Mouse (Mus musculus): ENCODE data around the gene Ms4a14. TPM values are rescaled to one million over a fixed set of nuclear protein-coding genes. Genes with fewer than 3 reads are reported as not detected.
"Not testable (repeated sequence)": the region's sequence is repeated elsewhere in the genome, so short reads cannot be mapped to it uniquely, and the experiment has no call there.

Ms4a14 gene
- polyA plus RNA-seq, 1 experiment from 2014 or later = 0.09 TPM

GRCm38 (mm10) chr19:11321123-11321522, 6.9 kb upstream of the Ms4a14 start:
- DNase-seq (ENCODE audit: low spot score) = no peak
- H3K36me3 ChIP-seq (ENCODE audit: control insufficient read depth, insufficient read depth, low read length) = no peaks in the 10 kb centered on the region
- H3K9me3 ChIP-seq (ENCODE audit: control insufficient read depth, low read length) = no peaks in the 10 kb centered on the region
- no peaks in the 10 kb centered on the region for H3K27me3 ChIP-seq (replicated peaks; ENCODE audit: control insufficient read depth, insufficient read depth, low read length)
- no peak overlapping the region for H3K27ac ChIP-seq (ENCODE audit: low read depth)
- H3K4me2 ChIP-seq (ENCODE audit: low read length) = no peak overlapping the region
- H3K9ac ChIP-seq (ENCODE audit: low read length) = no peak overlapping the region
- WGBS = 82% methylated on average over 1 of the region's 1 CpGs
- H3K4me1 ChIP-seq (replicated peaks; ENCODE audit: control insufficient read depth, insufficient read depth, low read length) = no peaks in the 10 kb centered on the region
- ATAC-seq (replicated peaks; ENCODE audit: low FRiP score, low TSS enrichment, low read depth) = no peak
- H3K4me3 ChIP-seq (ENCODE audit: low read depth, low read length) = no peak overlapping the region

- Histone ChIP-seq H3K36me3 (ENCODE audit: control insufficient read depth, insufficient read depth, low read length) (no peaks in the 10 kb centered on the region), H3K9me3 (ENCODE audit: control insufficient read depth, low read length) (no peaks in the 10 kb centered on the region), H3K9ac (ENCODE audit: low read length) (no peak overlapping the region), H3K4me1 (replicated peaks; ENCODE audit: control insufficient read depth, insufficient read depth, low read length) (no peaks in the 10 kb centered on the region), H3K27ac (ENCODE audit: low read depth) (no peak overlapping the region), H3K4me3 (ENCODE audit: low read depth, low read length) (no peak overlapping the region), H3K4me2 (ENCODE audit: low read length) (no peak overlapping the region), H3K27me3 (replicated peaks; ENCODE audit: control insufficient read depth, insufficient read depth, low read length) (no peaks in the 10 kb centered on the region)
- ATAC-seq (replicated peaks; ENCODE audit: low FRiP score, low TSS enrichment, low read depth) (no peak), DNase-seq (ENCODE audit: low spot score) (no peak)
- 85% methylated on average over 4 of the region's 4 CpGs for WGBS
Observed at GRCm38 (mm10) chr19:11316786-11317185, 2.5 kb upstream of the Ms4a14 start.

GRCm38 (mm10) chr19:11308888-11309287, 5.4 kb downstream of the Ms4a14 start:
- Histone ChIP-seq H3K9ac (ENCODE audit: low read length) (no peak overlapping the region), H3K4me1 (replicated peaks; ENCODE audit: control insufficient read depth, insufficient read depth, low read length) (no peaks in the 10 kb centered on the region), H3K4me3 (ENCODE audit: low read depth, low read length) (no peak overlapping the region), H3K36me3 (ENCODE audit: control insufficient read depth, insufficient read depth, low read length) (no peaks in the 10 kb centered on the region), H3K4me2 (ENCODE audit: low read length) (no peak overlapping the region), H3K27me3 (replicated peaks; ENCODE audit: control insufficient read depth, insufficient read depth, low read length) (no peaks in the 10 kb centered on the region), H3K9me3 (ENCODE audit: control insufficient read depth, low read length) (no peaks in the 10 kb centered on the region), H3K27ac (ENCODE audit: low read depth) (no peak overlapping the region)
- ATAC-seq (replicated peaks; ENCODE audit: low FRiP score, low TSS enrichment, low read depth) (no peak), DNase-seq (ENCODE audit: low spot score) (no peak)

- not testable (repeated sequence) for DNase-seq (ENCODE audit: low spot score); H3K27ac ChIP-seq (ENCODE audit: low read depth); H3K27me3 ChIP-seq (replicated peaks; ENCODE audit: control insufficient read depth, insufficient read depth, low read length); H3K4me3 ChIP-seq (ENCODE audit: low read depth, low read length); ATAC-seq (replicated peaks; ENCODE audit: low FRiP score, low TSS enrichment, low read depth); H3K9ac ChIP-seq (ENCODE audit: low read length); H3K36me3 ChIP-seq (ENCODE audit: control insufficient read depth, insufficient read depth, low read length); H3K9me3 ChIP-seq (ENCODE audit: control insufficient read depth, low read length); H3K4me2 ChIP-seq (ENCODE audit: low read length); H3K4me1 ChIP-seq (replicated peaks; ENCODE audit: control insufficient read depth, insufficient read depth, low read length)
- 53% methylated on average over 4 of the region's 4 CpGs for WGBS
Observed at GRCm38 (mm10) chr19:11299529-11299928, 14.7 kb downstream of the Ms4a14 start.

- no peak overlapping the region for H3K4me2 ChIP-seq (ENCODE audit: low read length)
- H3K27me3 ChIP-seq (replicated peaks; ENCODE audit: control insufficient read depth, insufficient read depth, low read length) = no peaks in the 10 kb centered on the region
- ATAC-seq (replicated peaks; ENCODE audit: low FRiP score, low TSS enrichment, low read depth) (no peak), DNase-seq (ENCODE audit: low spot score) (no peak)
- 49% methylated on average over 2 of the region's 2 CpGs for WGBS
- no peak overlapping the region for H3K27ac ChIP-seq (ENCODE audit: low read depth)
- no peak overlapping the region for H3K4me3 ChIP-seq (ENCODE audit: low read depth, low read length)
- H3K9ac ChIP-seq (ENCODE audit: low read length) = no peak overlapping the region
- no peaks in the 10 kb centered on the region for H3K9me3 ChIP-seq (ENCODE audit: control insufficient read depth, low read length)
- no peaks in the 10 kb centered on the region for H3K4me1 ChIP-seq (replicated peaks; ENCODE audit: control insufficient read depth, insufficient read depth, low read length)
- H3K36me3 ChIP-seq (ENCODE audit: control insufficient read depth, insufficient read depth, low read length) = no peaks in the 10 kb centered on the region
Observed at GRCm38 (mm10) chr19:11298939-11299338, 15.3 kb downstream of the Ms4a14 start.

GRCm38 (mm10) chr19:11293616-11294015, 20.6 kb downstream of the Ms4a14 start:
- H3K9ac ChIP-seq (ENCODE audit: low read length); H3K4me1 ChIP-seq (replicated peaks; ENCODE audit: control insufficient read depth, insufficient read depth, low read length); H3K4me2 ChIP-seq (ENCODE audit: low read length); H3K36me3 ChIP-seq (ENCODE audit: control insufficient read depth, insufficient read depth, low read length); H3K9me3 ChIP-seq (ENCODE audit: control insufficient read depth, low read length); DNase-seq (ENCODE audit: low spot score); ATAC-seq (replicated peaks; ENCODE audit: low FRiP score, low TSS enrichment, low read depth); H3K27me3 ChIP-seq (replicated peaks; ENCODE audit: control insufficient read depth, insufficient read depth, low read length); H3K27ac ChIP-seq (ENCODE audit: low read depth): not testable (repeated sequence)
- WGBS = 17% methylated on average over 3 of the region's 3 CpGs
- 0 out of 2 replicates have a peak overlapping the region, but pooled peaks have one; percentile 38 for H3K4me3 ChIP-seq (ENCODE audit: low read depth, low read length)

- Histone ChIP-seq H3K36me3 (ENCODE audit: control insufficient read depth, insufficient read depth, low read length) (no peaks in the 10 kb centered on the region), H3K4me2 (ENCODE audit: low read length) (peak overlapping the region; percentile 50), H3K9ac (ENCODE audit: low read length) (peak overlapping the region; percentile 46), H3K27ac (ENCODE audit: low read depth) (peak overlapping the region; percentile 69; the same call in 1 of the 2 replicates), H3K27me3 (replicated peaks; ENCODE audit: control insufficient read depth, insufficient read depth, low read length) (no peaks in the 10 kb centered on the region), H3K9me3 (ENCODE audit: control insufficient read depth, low read length) (no peaks in the 10 kb centered on the region), H3K4me3 (ENCODE audit: low read depth, low read length) (peak overlapping the region; percentile 38), H3K4me1 (replicated peaks; ENCODE audit: control insufficient read depth, insufficient read depth, low read length) (no peaks in the 10 kb centered on the region)
- ATAC-seq (replicated peaks; ENCODE audit: low FRiP score, low TSS enrichment, low read depth) (no peak), DNase-seq (ENCODE audit: low spot score) (peak; percentile 78)
- 6% methylated on average over 12 of the region's 12 CpGs for WGBS
Observed at GRCm38 (mm10) chr19:11292990-11293389, 21.3 kb downstream of the Ms4a14 start.

GRCm38 (mm10) chr19:11283773-11284172, 30.5 kb downstream of the Ms4a14 start, which contains the start of gene Ms4a5:
Ms4a5 (minus strand) TSS chr19:11283873.
- no peak within 1 kb of the TSS for H3K4me3 ChIP-seq (ENCODE audit: low read depth, low read length)
- no peak within 1 kb of the TSS for H3K4me2 ChIP-seq (ENCODE audit: low read length)
- whole genome bisulfite sequencing = 93% methylated on average over 2 of the region's 2 CpGs
- ATAC-seq (replicated peaks; ENCODE audit: low FRiP score, low TSS enrichment, low read depth) (no peak), DNase-seq (ENCODE audit: low spot score) (no peak)
- no peaks in the 10 kb centered on the region for H3K36me3 ChIP-seq (ENCODE audit: control insufficient read depth, insufficient read depth, low read length)
- H3K9ac ChIP-seq (ENCODE audit: low read length) = no peak within 1 kb of the TSS
- no peak within 1 kb of the TSS for H3K27ac ChIP-seq (ENCODE audit: low read depth)
- H3K9me3 ChIP-seq (ENCODE audit: control insufficient read depth, low read length) = no peaks in the 10 kb centered on the region
- H3K4me1 ChIP-seq (replicated peaks; ENCODE audit: control insufficient read depth, insufficient read depth, low read length) = no peaks in the 10 kb centered on the region
- H3K27me3 ChIP-seq (replicated peaks; ENCODE audit: control insufficient read depth, insufficient read depth, low read length) = no peaks in the 10 kb centered on the region

GRCm38 (mm10) chr19:11280223-11280622, 34.0 kb downstream of the Ms4a14 start:
- H3K4me3 ChIP-seq (ENCODE audit: low read depth, low read length) = no peak overlapping the region
- no peak overlapping the region for H3K4me2 ChIP-seq (ENCODE audit: low read length)
- H3K4me1 ChIP-seq (replicated peaks; ENCODE audit: control insufficient read depth, insufficient read depth, low read length) = peaks cover 12% of the 10 kb centered on the region; the same call in 1 of the 2 replicates
- DNase-seq (ENCODE audit: low spot score) (no peak), ATAC-seq (replicated peaks; ENCODE audit: low FRiP score, low TSS enrichment, low read depth) (no peak)
- 74% methylated on average over 3 of the region's 3 CpGs for WGBS
- H3K9me3 ChIP-seq (ENCODE audit: control insufficient read depth, low read length) = no peaks in the 10 kb centered on the region
- H3K36me3 ChIP-seq (ENCODE audit: control insufficient read depth, insufficient read depth, low read length) = no peaks in the 10 kb centered on the region
- no peaks in the 10 kb centered on the region for H3K27me3 ChIP-seq (replicated peaks; ENCODE audit: control insufficient read depth, insufficient read depth, low read length)
- no peak overlapping the region for H3K9ac ChIP-seq (ENCODE audit: low read length)
- no peak overlapping the region for H3K27ac ChIP-seq (ENCODE audit: low read depth)
